Mouse (Mus musculus): ENCODE measurements around the gene Fyb. TPM values are rescaled to one million over a fixed set of nuclear protein-coding genes. Genes with fewer than 3 reads are reported as not detected.
A peak's percentile ranks its signal among the peaks of the same experiment; 100 is the strongest.

Fyb gene
- total RNA-seq, 2 experiments from 2014 or later, result 4.9 to 5.3 TPM

DNA sequence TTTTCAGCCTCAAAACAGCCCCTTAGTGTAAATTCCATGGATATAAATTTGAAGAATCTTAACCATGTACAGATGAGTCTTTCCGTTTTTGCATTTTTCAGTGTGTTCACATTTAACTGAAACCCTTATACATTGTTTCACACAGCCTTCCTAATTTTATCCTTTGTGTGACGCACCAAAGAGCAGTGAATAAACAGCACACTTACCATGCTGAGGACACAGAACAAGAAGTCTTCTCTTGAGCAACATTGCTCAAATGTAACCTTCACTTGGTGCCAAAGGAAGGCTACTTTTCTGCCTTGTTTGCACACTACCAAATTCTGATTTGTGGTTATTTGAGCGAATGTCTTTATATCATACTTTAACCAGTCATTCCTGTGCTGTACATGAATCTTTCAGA, 122.8 kb downstream of the Fyb start:
- intact Hi-C loops (cut with DNase I), result no loop called here
- no peak for DNase-seq

DNA sequence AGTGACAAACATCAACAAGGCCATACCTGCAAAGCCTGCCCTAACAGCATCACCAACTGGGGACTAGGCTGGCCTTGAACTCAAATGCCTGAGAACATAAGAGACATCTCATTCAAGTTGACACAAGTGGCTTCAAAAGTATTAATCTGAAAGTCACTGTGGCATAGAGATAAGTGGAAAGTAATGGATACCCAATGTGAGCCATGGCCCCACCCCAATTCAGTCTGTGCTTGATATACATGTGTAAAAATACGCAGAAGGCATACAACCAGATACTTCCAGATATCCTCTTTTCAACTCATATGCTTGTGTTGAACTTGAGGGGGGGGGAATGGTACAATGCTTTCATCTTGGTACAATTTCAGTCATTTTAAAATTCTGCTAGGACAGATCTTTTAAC, 124.4 kb downstream of the Fyb start:
- intact Hi-C loops (cut with DNase I), result no loop called here
- no peak for DNase-seq

DNA sequence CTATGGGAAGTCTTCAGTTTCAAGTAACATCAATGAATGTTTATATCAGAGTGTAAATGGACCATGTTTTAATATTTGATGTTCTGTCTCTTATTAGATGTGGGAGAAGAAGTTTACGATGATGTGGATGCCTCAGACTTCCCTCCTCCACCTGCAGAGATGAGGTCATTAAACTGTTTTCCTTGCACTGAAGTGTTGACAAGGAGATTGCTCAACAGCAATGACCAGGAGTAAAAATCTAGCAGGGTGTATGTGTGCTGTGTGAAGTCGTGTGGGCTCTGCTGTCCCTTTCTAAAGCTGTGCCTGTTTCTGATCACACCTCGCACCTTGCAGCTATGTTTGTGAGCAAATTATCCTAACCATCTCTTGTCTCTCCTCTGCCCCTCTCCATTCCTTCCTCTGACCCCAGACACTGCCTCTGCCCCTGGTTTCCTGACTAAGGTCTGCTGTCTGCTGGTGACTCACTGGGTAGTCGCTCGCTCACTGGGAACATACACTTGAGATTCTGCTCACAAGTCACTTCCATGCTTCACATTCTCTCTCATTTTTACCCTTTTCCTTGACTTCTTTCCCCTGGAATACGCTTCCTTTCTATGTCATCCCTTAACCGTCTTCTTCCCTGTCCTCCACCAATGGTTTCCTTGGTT, 126.2 kb downstream of the Fyb start:
- intact Hi-C loops (cut with DNase I), result no loop called here
- no peak for DNase-seq

DNA sequence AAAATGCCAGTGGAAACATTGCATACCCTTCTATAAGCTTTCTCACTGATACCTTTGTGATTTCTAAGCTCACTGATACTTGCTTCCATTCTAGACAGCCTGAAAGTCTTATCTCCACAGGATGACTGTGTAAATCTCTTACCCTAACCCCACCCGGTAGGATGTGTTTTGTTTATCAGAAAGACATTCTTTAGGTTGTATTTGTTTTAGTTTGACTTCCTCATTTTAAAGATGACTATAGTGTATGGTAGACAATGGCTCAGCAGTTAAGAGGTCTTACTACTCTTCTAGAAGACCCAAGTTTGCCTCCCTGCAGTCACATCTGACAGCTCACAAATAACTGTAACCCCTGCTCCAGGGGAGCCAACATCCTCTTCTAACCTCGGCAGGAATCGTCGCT, 130.4 kb downstream of the Fyb start:
- intact Hi-C loops (cut with DNase I), result no loop called here
- no peak for DNase-seq

DNA sequence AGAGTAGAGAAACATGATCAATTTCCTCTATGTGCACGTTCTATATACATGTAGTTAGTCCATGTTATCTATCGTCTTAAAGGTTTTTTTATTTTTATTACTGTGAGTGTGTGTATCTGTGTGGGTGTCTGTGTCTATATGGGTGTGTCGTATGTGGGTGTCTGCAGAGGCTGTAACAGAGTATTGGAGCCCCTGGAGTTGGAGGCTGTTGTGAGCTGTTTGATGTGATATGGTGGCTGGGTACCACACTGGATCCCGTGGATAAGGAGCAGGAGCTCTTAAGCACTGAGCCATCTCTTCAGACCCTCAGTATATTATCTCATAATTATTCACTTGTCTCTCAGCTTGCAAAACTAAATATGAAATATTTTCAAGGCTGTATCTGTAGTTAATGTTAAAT, 135.4 kb downstream of the Fyb start:
- intact Hi-C loops (cut with DNase I), result no loop called here
- DNase-seq, result no peak

DNA sequence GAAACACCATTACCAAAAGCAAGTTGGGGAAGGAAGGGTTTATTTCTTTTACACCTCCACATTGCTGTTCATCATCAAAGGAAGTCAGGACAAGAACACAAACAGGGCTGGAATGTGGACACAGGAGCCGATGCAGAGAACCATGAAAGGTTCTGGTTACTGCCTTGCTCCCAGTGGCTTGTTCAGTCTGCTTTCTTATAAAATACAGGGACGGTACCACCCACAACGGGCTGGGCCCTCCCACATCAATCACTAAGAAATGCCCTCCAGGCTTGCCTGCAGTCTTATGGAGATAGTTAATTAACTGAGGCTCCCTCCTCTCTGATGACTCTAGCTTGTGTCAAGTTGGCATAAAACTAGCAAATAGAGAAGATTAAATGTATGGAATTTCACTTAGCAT, 139.3 kb downstream of the Fyb start:
- intact Hi-C loops (cut with DNase I), result no loop called here

DNA sequence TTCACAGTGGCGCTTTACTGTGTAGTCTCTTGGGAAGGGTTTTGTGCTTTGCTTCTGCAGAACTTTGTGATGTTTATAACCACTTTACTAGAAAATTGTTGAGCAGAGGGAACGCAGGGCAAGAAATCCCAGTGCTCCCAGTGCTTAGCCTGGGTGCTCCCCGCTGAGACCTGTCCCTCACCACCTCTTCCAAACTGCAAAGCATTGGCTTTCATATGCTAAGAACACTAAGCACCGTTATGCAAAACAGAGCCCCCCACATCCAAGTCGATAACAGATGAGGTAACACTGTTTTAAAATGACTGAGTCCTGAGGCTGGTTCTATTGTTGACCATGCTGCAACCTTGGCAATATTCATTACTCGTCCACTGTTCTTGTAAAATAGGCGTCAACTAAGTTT, 141.3 kb downstream of the Fyb start:
- no peak for DNase-seq
- intact Hi-C loops (cut with DNase I), result no loop called here

More for the DNA sequence above, 139.3 kb downstream of the Fyb start:
- DNase-seq, result no peak

DNA sequence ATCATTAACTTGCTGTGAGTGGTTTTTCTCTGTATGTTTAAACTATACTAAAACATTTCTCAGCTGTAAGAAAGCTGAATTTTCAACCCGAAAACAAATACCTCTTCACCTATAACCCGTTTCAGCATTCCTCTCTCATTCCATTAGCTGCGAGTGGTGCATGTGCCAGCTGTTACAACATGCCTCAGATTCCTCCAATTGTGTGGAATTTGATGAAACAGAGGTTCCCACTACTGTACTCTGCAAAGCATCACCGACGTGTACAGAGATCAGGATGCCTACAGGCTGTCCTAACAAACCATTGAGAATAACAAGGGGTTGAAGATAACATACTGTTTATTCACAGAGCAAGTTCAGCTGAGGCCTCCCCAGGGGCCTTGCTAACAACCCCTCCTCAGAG, 143.4 kb downstream of the Fyb start:
- intact Hi-C loops (cut with DNase I), result no loop called here
- DNase-seq, result no peak

DNA sequence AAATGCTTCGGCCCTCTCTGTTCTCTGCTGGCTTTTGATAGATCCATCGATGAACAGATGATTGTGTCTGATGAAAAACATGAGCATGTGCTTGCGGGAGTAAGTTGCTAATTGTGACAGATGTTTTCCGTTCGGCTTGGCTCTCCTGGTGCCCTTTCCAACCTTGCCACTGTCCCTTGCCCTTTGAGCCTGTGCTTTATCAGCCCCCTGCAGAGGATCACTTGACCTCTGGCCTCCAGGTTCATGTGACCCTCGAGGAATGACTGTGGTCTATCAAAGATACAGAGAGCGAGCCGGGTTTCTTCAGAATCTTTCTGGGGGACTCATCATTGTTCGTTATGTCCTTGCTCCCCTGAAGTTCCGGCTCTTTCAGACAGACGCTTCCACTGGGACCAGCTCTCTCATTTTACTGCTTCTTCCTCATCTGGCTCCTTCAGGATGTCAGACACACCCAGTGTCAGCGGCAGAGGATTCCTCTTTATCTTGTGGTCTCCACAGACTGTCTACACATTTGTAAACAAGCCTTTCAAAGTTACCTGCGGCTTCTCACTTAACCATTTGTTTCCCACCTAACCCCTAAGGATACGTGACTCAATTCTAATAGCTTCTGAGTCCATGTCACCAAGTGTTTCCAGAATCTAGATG, 146.3 kb downstream of the Fyb start:
- DNase-seq, result no peak
- intact Hi-C loops (cut with DNase I), result no loop called here

DNA sequence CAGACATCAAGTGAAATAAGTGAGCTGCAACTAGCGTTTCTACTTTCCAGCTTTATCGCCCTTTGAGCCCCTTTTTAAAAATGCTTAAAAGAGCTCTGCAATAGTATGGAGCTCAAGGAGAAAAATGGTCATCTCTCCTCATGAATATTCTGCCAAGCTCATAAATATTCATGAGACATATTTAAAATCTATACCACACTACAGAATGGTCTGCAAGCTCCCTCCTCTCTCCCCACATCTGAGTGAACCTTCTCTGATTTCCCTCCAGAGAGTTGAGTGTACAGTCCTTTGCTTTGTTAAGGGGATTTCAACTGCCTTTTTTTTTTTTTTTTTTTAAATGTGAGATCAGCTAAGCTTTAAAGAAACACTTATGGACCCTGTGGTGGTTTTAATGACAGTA, 155.8 kb downstream of the Fyb start:
- intact Hi-C loops (cut with DNase I), result no loop called here
- DNase-seq, result no peak

DNA sequence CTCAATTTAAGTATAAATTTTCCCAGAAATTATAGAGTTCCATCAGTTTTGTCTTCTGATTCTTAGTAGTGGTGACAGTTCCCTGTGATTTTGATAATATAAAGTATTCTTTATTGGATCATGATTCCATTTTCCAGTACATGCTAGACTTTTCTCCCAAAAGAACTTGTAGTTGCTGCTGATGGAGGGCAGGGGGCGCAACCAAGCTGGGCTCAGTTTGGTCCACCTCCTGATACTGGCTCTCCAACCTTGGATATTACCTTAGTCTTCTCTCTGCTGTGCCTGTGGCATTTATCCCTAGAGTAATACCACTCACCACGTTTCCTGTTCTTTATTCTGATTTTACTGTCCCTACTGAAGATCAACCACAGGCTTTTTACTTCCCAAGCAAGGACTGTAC, 179.5 kb downstream of the Fyb start:
- intact Hi-C loops (cut with DNase I), result no loop called here
- no peak for DNase-seq

DNA sequence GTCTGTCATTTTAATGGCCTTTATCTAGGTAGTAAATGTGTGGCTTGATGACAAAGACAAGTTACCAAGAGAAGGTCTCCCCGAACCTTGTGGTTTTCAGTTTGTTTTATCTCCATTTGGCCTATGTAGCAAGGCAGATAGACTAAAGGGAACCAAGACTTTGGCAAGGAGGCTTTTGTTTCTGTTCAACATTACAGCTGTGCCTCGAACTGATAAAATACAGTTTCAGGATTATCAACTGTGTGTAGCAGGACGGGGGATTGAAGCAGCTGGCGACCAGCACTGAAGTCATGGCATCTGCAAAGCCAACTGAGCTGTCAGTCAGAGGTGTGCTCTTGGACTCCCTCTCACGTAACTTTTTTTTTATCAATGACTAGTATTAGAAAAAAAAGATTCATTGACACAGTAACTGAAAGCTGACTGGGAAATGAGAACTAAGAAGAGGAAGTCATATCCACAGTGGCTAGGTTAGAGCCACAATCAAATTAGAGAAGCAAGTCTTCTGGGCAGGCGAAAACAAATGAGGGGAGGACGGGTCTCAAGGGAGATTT, 182.8 kb downstream of the Fyb start:
- intact Hi-C loops (cut with DNase I), result no loop called here
- DNase-seq, result no peak

DNA sequence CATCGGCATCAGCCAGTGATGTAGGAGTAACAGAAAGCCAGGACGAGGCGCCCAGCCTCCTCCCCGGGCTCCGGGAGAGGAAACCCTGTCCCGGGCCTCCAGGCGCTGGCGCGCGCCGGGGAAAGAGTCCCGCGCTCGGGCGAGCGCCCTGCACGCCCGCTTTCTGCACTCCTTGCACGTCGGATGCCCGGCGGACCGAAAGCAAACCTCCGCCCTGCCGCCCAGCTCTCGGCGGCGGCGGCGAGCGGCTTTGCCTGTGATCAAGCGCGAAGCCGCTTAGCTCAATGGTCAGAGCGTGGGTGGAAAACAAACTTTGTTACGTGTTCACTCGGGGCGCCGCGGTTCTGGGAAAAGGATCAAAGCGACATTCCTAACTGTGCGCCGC, 184.9 kb downstream of the Fyb start:
- intact Hi-C loops (cut with DNase I), result no loop called here
- peak; percentile 61 for DNase-seq

DNA sequence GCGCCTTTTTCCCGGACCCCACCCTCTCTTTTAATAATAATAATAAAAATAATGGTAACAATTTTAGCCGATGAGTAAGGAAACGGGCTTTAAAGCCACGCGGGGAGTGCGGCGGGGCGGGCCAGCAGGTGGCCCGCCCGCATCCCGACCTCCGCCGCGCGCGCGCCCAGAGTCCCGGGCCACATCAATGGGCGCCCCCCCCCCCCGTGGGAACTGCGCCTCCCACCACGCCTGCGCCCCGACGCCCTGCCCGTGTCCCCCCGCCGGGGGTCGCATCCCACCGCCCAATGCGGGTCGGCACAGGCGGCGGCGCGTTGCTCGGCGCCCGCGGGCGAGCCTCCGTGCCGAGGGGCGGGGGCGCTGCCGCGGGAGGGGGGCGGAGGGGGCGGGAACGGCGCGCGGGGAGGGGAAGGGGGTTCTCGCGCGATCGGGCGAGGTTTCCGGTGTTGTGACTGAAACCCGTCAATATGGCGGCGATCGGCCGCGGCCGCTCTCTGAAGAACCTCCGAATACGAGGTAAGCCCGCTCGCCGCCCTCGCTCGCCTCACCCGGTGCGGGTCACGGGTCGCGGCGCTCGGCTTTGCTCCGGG, 185.4 kb downstream of the Fyb start, which contains the start of gene Rictor:
Gene Rictor, plus strand, starts transcription at position 444 of the 590 bp plus-strand sequence.
- intact Hi-C loops (cut with DNase I), result no loop called here
- peak; percentile 92 for DNase-seq

DNA sequence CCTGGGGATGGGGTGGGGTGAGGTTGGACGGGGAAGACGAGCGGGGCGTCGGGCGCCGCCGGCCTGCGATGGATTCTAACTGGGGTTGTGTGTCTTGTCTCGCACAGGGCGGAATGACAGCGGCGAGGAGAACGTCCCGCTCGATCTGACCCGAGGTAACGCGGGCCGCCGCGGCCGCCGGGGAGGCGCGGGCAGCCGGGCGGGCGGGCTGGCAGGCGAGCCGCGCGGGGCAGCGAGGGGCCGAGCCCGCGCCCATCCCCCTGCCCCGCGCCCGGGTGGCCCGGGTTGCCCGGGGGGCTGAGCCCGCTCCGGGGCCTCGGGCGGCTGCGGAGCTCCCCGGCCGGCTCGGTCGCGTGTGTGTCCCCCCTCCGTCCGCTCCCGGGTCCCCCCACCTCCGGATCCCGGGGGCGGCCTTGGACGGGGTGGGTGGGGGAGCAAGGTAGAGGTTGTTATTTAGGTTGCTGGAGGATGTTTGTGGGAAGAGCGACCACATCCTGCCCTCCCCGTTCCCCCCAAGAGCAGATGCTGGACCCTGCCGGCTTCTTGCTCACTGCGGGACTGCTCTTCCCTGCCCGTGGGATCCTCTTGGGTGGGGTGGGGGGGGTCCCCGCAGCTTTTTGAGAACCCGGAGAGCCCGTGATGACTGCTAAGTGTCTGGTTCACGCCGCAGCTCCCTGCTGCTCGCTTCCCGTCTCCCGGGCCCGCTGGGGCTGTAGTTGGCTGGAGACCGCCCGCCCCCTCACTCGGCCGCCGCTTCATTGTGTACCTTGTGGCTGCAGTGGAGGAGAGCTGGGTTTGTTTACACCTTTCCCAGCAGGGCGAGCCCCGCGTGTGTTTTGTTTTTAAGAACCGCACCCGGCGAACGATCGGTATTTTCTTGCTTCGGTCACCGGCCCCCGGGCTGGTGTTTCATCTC, 186.1 kb downstream of the Fyb start:
- intact Hi-C loops (cut with DNase I), result no loop called here
- peak; percentile 26 for DNase-seq

DNA sequence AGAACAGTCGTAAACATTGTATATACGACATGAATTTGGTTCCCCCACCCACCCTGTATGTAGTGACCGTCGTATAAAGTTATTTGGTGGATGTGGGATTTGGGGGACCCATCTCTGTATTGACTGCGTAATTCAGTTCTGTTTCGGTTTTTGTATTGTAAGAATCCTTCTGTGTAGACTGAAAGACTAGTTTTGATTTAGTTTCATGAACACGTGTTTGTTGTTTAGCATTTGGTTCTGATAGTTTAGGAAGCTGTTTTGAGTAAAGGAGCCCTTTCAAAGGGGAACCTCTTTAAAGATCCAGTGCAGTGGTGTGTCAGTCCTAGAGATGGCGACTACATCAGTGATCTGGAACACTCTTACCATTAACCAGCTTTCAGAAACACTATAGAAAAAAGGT, 187.0 kb downstream of the Fyb start:
- intact Hi-C loops (cut with DNase I), result no loop called here

DNA sequence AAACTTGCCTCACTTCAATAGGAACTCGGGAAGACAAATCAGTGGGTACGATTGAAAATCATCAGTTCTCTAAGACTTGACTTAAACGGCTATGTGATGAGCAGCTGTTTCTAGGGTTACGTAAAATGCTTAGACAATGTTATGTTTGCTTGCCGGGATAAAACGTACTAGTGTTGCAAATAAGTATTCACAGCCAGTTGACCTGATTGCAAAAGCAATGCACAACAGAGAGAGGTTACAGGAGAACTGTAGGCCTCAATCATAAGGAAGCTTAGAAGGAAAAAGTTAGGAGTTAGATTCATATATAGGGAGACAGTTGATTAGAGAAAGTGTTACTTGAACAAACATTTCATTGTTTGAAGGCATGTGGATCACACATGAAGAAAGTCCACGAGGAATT, 187.7 kb downstream of the Fyb start:
- DNase-seq, result no peak
- intact Hi-C loops (cut with DNase I), result no loop called here

More for the DNA sequence above, 187.0 kb downstream of the Fyb start:
- no peak for DNase-seq

DNA sequence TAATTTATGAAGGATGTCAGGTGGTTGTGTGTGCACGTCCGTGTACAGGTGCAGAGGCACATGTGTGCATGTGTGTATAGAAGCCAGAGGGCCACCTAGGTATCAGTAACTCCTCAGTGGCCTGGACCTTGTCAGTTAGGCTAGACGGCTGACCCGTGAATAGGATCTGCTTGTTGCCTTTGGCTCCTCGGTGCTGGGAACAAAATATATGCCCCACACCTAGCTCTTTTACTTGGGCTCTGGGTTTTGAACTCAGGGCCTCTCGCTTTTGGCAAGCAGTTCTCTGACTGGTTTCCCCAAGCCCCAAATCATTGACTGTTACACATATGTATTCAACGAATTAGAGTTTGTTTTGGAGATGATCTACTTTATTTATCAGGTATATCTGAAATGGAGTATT, 188.6 kb downstream of the Fyb start:
- no peak for DNase-seq
- intact Hi-C loops (cut with DNase I), result no loop called here

Data from left cerebral cortex, postnatal 4 days (tissue).